8 mouse cellular contexts compared by ENCODE assay signal in genomic region chr6:13678349-13678748, GRCm38 (mm10). TPM values are rescaled to one million over a fixed set of nuclear protein-coding genes. Genes with fewer than 3 reads are reported as not detected.
DNase-seq lines count a peak whose midpoint lies in the region; ATAC-seq and TF ChIP-seq lines count a peak whose summit lies in the region.

No protein-coding gene starts in this region.

- H3K4me3 ChIP-seq in heart, embryonic 15.5 days, result peak overlapping the region; percentile 97
- peak overlapping the region; percentile 95 for H3K4me3 ChIP-seq in G1E (ENCODE audit: low read depth, low read length)
- H3K4me3 ChIP-seq in forebrain, postnatal 0 days (ENCODE audit: low read depth, low read length), result peak overlapping the region; percentile 97
- peak overlapping the region; percentile 92 for H3K4me3 ChIP-seq in liver, embryonic 16.5 days (ENCODE audit: low read depth, low read length)

- peak overlapping the region; percentile 95 for H3K27ac ChIP-seq in heart, embryonic 15.5 days
- H3K27ac ChIP-seq in forebrain, postnatal 0 days (ENCODE audit: low read depth, low read length), result peak overlapping the region; percentile 36; the same call in 1 of the 2 replicates
- peak overlapping the region; percentile 41 for H3K27ac ChIP-seq in liver, embryonic 16.5 days (ENCODE audit: low read length)

- H3K9ac ChIP-seq in heart, embryonic 15.5 days, result no peak overlapping the region
- peak overlapping the region; percentile 97; the same call in 1 of the 2 replicates for H3K9ac ChIP-seq in forebrain, postnatal 0 days
- H3K9ac ChIP-seq in liver, embryonic 16.5 days (ENCODE audit: low read depth, low read length), result peak overlapping the region; percentile 42; the same call in 1 of the 2 replicates

- no peak for ATAC-seq in heart, embryonic 15.5 days (replicated peaks; ENCODE audit: insufficient number of reproducible peaks, insufficient read depth, low FRiP score, low read depth)
- ATAC-seq in G1E (ENCODE audit: extremely low read depth, insufficient number of reproducible peaks, low FRiP score, poor library complexity, severe bottlenecking), result no peak
- no peak for ATAC-seq in forebrain, postnatal 0 days
- ATAC-seq in liver, embryonic 16.5 days (ENCODE audit: low read depth), result no peak
- no peak for ATAC-seq in frontal cortex, adult (ENCODE audit: low TSS enrichment)

- no peak for TF ChIP-seq CTCF in G1E (IDR thresholded peaks at IDR 0.05; ENCODE audit: low read depth, low read length)
- TF ChIP-seq CTCF in forebrain, postnatal 0 days (IDR thresholded peaks at IDR 0.05; ENCODE audit: low read depth), result no peak

- no peaks in the 10 kb centered on the region for H3K27me3 ChIP-seq in heart, embryonic 15.5 days
- 0 out of 2 replicates have a peak, but pooled peaks cover 3% of the 10 kb centered on the region for H3K27me3 ChIP-seq in G1E (ENCODE audit: insufficient read depth, low read length)
- no peaks in the 10 kb centered on the region for H3K27me3 ChIP-seq in forebrain, postnatal 0 days (ENCODE audit: insufficient read depth, low read length)
- no peaks in the 10 kb centered on the region for H3K27me3 ChIP-seq in liver, embryonic 16.5 days (ENCODE audit: control insufficient read depth, insufficient read depth, low read depth, low read length)

- H3K4me2 ChIP-seq in heart, embryonic 15.5 days, result peak overlapping the region; percentile 59
- H3K4me2 ChIP-seq in forebrain, postnatal 0 days (ENCODE audit: low read depth), result peak overlapping the region; percentile 71
- peak overlapping the region; percentile 88 for H3K4me2 ChIP-seq in liver, embryonic 16.5 days (ENCODE audit: low read depth, low read length)

- WGBS in heart, embryonic 15.5 days, result 15% methylated on average over 5 of the region's 5 CpGs
- 16% methylated on average over 5 of the region's 5 CpGs for WGBS in forebrain, postnatal 0 days
- 26% methylated on average over 5 of the region's 5 CpGs for WGBS in liver, embryonic 16.5 days (ENCODE audit: insufficient replicate concordance)

- H3K9me3 ChIP-seq in heart, embryonic 15.5 days (replicated peaks), result no peaks in the 10 kb centered on the region
- H3K9me3 ChIP-seq in G1E (replicated peaks), result no peaks in the 10 kb centered on the region
- no peaks in the 10 kb centered on the region for H3K9me3 ChIP-seq in forebrain, postnatal 0 days (ENCODE audit: low read length)
- no peaks in the 10 kb centered on the region for H3K9me3 ChIP-seq in liver, embryonic 16.5 days (replicated peaks; ENCODE audit: control insufficient read depth, low read length)

- H3K4me1 ChIP-seq in heart, embryonic 15.5 days (replicated peaks), result peaks cover 6% of the 10 kb centered on the region; the same call in 1 of the 2 replicates
- H3K4me1 ChIP-seq in G1E (ENCODE audit: insufficient read depth, low read depth, low read length), result peaks cover 22% of the 10 kb centered on the region
- H3K4me1 ChIP-seq in forebrain, postnatal 0 days (ENCODE audit: insufficient read depth), result peaks cover 14% of the 10 kb centered on the region; the same call in 1 of the 2 replicates
- peaks cover 9% of the 10 kb centered on the region for H3K4me1 ChIP-seq in liver, embryonic 16.5 days (ENCODE audit: control insufficient read depth, low read depth, low read length)

- DNase-seq in heart, adult 18-20 months, result no peak
- DNase-seq in G1E (ENCODE audit: low spot score) (no peak), MN1 (ENCODE audit: low spot score) (no peak)
- no peak for DNase-seq in forebrain, postnatal 0 days
- DNase-seq in gastrocnemius, postnatal 25 days, result no peak

- no peaks in the 10 kb centered on the region for H3K36me3 ChIP-seq in heart, embryonic 15.5 days
- peaks cover 7% of the 10 kb centered on the region for H3K36me3 ChIP-seq in G1E (replicated peaks)
- H3K36me3 ChIP-seq in forebrain, postnatal 0 days (ENCODE audit: insufficient read depth), result no peaks in the 10 kb centered on the region
- no peaks in the 10 kb centered on the region for H3K36me3 ChIP-seq in liver, embryonic 16.5 days (ENCODE audit: control insufficient read depth, insufficient read depth)

RNA-seq across cellular contexts. Expression of gene Bmt2, which starts 0.6 kb away (rescaled TPM):
- 15.3 and 15.5 TPM in 2 replicates for polyA plus RNA-seq in heart, embryonic 15.5 days (2015; fragmentation: Nextera tagmentation; extraction: Ambion mirVana)
- 1 to 10 TPM; 9.3 to 9.8 TPM for total RNA-seq in heart, adult 18-20 months (2021)
- 21.3 and 28.3 TPM in 2 replicates for total RNA-seq in G1E (2014; fragmentation: Nextera tagmentation)
- 38.6 and 40.5 TPM in 2 replicates for total RNA-seq in G1E (2017)
- 2.0 and 2.5 TPM in 2 replicates for polyA plus RNA-seq in G1E (2012)
- 37.2 and 38.9 TPM in 2 replicates for total RNA-seq in forebrain, postnatal 0 days (2014; rRNA removed)
- 7.0 and 11.8 TPM in 2 replicates for polyA plus RNA-seq in forebrain, postnatal 0 days (2015; fragmentation: Nextera tagmentation; extraction: Ambion mirVana)
- polyA plus RNA-seq in liver, embryonic 16.5 days (2015; fragmentation: Nextera tagmentation; extraction: Ambion mirVana), result 2.5 and 3.4 TPM in 2 replicates
- total RNA-seq in gastrocnemius, postnatal 25 days (2021), result 1 to 10 TPM; 7.9 to 9.1 TPM

Comparison
In these comparisons a context has a peak if more than half of its experiments do, and no peak if none do; other contexts are left out.
1. H3K27ac ChIP-seq: peak in every context shown above with its lines; median percentile 95 in heart, embryonic 15.5 days; 41 in liver, embryonic 16.5 days; 36 in forebrain, postnatal 0 days.